Mouse (Mus musculus) C2C12 (cell line): ENCODE data around the gene Rps6kc1.

Experiments used
- CEBPB ChIP-seq: IDR thresholded peaks from one replicate; pipeline ENCODE4 v1.6.1; 2011; ENCODE audit warnings: low read depth, mild to moderate bottlenecking, control low read depth, moderate library complexity
- CTCF ChIP-seq: IDR thresholded peaks from one replicate; pipeline ENCODE4 v1.5.1; 2011; ENCODE audit not compliant: control insufficient read depth, insufficient read depth, insufficient read length
- FOSL1 ChIP-seq: IDR thresholded peaks from one replicate; pipeline ENCODE4 v1.8.0; 2011; ENCODE audit warnings: mild to moderate bottlenecking, low read length; ENCODE audit not compliant: poor library complexity, insufficient read depth, severe bottlenecking
- MAX ChIP-seq: IDR thresholded peaks from one replicate; pipeline ENCODE4 v1.6.1; 2011; ENCODE audit warnings: mild to moderate bottlenecking, control low read depth
- MYOD1 ChIP-seq: IDR thresholded peaks from one replicate; pipeline ENCODE4 v1.6.1; 2011; ENCODE audit warnings: low read depth; ENCODE audit not compliant: control insufficient read depth, insufficient read length
- MYOG ChIP-seq: IDR thresholded peaks from one replicate; pipeline ENCODE4 v1.6.1; 2011; ENCODE audit not compliant: control insufficient read depth, insufficient read length; ENCODE audit errors: extremely low read depth
- USF1 ChIP-seq: IDR thresholded peaks from one replicate; pipeline ENCODE4 v1.6.1; 2011; ENCODE audit warnings: low read depth, mild to moderate bottlenecking, control low read depth, moderate library complexity

- no peak for TF ChIP-seq CTCF
- TF ChIP-seq MYOG = no peak
- TF ChIP-seq CEBPB = no peak
- no peak for TF ChIP-seq USF1
- no peak for TF ChIP-seq MAX
- no peak for TF ChIP-seq FOSL1
- no peak for TF ChIP-seq MYOD1
These were observed 253.3 kb downstream of the Rps6kc1 start for GRCm38 (mm10) chr1:190658266-190658665.
